Mouse (Mus musculus) 3T3-L1 (cell line): Measurements from ENCODE around the gene Ttc25.
A peak's percentile ranks its signal among the peaks of the same experiment; 100 is the strongest.
"Not testable (repeated sequence)": the region's sequence is repeated elsewhere in the genome, so short reads cannot be mapped to it uniquely, and the experiment has no call there.

ENCODE experiments used
- DNase-seq: peaks from one replicate; pipeline ENCODE4 v3.0.0-alpha.2; 2015; ENCODE audit warnings: low read depth, low spot score

Gene Ttc25

DNA sequence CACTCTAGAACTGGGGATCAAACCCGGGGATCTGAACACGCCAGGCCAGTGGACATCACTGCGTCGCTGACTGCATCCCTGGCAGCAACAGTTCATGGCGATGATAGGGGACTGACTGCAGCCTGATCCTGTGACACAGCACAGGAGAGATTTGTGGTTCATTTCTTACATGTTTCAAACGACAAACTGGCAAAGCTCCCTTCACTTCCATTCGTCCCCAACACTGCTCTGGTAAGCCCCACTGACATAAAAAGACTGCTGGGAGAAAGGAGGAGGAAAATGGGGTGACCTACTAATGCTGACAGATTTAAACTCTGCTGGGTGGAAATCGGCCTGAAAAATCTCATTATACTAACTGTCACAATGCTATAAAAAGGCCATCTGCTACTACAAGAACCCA, 58.4 kb downstream of the Ttc25 start:
- no peak for DNase-seq

DNA sequence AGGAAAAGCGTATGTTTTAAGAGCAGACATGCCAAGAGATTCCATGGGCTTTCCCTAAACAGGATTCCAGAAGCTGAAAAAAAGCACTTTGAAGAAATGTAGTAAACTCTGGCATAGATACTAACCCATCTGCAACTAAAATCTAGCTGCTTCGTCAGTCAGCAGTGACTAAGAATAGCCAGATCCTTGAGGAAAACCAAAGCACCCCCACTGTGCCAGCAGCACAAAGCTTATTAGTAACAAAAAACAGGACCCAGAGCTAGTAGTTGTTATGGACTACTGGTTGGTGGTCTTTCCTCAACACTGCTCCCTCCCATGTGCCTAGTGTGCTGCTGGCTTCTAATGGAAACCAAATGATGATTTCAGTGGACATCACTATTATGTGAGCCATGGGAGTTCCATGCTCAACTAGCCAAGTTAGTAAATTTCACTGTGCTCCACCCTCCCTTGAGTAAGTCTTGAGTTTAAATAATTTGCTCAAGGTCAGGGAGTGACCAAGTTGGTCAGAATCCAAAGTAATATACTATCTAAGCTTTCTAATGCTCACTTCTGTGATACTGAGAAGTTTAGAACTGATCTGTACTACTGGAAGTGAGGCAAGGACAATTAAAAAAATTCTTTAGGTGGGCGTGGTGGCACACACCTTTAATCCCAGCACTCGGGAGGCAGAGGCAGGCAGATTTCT, 59.1 kb downstream of the Ttc25 start:
- DNase-seq = peak; percentile 17

DNA sequence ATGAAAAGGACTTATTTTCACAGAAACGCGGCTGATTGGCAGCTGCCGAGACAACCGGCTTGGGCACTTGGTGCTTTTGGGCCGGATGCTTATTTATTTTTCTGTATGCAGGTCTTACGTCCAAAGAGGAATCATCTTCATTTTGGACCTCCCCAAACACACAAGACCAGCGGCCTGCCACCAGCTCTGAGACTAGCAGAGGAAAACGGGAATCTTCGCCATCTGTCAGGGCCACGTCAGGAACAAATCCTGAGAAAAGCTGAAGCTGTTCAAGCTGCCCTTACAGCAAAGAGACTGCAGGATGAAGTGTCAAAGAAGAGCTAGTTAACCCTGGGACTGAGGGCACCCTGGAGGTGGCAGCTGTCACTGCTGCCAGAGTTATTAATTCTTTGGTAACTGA, 60.0 kb downstream of the Ttc25 start:
- DNase-seq = no peak

DNA sequence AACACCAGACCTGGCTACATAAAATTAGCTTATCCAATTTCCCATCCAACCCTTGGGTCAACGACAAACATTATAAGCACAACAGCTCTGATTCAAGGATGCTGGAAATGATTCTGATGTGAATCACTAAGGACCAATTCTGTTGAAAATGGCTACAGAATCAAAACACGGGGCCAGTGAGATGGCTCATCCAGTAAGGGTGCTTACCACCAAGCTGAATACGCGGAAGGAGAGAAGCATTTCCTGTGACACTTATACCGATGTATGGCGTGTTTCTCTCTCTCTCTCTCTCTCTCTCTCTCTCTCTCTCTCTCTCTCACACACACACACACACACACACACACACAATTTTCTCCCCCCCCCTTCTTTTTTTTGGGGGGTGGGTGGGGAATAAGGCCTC, 61.7 kb downstream of the Ttc25 start:
- no peak for DNase-seq

DNA sequence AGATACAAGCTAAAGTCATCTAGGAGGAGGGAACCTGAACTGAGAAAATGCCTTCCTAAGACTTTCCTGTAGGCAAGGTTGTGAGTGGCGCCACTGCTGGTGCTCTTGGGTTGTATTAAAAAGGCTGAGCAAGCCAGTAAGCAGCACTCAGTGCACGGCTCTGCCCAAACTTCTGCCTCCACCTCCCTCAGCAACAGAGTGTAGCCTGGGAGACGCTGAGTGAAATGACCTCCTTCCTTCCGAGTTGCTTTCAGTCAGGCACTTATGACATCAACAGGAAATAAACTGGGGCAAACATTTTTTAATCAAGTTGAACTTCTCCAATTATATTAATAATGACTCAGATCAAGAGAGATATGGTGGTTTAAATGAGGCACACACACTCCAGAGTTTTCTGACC, 63.4 kb downstream of the Ttc25 start:
- no peak for DNase-seq

DNA sequence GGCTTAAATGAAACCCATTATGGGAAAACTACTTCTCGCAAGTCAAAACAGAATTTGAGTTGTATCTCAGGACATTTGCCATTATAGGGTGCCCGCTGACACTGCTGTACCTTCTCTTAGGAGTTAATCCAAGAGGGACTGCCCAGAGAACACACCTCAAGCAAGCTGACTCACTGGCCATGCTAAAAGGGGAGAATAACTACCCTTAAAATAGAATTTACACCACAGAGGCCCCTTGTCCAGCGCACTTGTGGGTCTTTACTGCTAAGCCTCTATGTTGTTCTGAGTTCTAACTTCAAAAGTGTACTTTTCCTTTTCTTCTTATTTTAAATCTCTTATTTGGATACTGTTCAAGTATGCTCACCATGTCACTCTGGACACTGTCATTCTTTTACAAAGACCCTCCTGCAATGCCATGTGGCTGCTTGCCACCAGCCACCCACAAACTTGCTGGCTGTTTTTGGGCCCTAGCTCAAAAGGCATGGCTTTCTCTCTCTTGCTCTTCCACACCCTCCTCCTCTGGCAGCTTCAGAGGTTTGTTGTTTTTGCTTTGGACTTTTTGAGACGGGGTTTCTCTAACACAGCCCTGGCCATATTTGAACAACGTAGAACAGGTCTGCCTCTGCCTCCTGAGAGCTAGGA, 64.1 kb downstream of the Ttc25 start:
- no peak for DNase-seq

DNA sequence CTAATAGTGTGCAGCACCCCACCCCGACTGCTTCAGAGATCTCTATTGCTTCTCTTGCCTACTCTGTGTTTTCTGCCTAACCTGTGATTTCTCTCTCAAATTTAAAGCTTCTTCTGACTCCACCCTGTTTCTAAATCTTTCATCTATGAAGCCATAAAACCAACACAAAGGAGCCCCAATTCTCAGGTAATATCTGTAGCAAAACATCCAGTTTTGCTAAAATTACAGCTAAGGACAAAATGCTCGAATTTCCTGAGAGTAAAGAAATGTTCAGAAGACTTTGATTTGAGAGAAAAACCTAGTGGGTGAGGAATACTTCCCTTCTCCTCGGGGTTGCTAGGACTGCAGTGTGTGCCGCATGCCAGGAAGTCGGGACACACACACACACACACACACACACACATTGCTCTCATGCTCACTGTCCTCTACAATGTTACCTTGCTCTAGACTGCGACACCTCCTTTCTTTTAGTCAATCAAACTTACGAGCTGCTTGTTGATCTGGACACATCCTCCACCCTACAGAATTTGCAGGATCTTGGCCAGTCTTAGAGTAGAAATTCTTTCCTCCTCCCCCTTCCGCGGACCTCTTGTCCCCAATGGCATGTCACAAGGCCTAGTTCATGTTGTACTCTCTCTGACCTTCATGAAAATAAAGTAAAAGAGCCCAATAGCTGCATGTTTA, 64.7 kb downstream of the Ttc25 start:
- DNase-seq = no peak

DNA sequence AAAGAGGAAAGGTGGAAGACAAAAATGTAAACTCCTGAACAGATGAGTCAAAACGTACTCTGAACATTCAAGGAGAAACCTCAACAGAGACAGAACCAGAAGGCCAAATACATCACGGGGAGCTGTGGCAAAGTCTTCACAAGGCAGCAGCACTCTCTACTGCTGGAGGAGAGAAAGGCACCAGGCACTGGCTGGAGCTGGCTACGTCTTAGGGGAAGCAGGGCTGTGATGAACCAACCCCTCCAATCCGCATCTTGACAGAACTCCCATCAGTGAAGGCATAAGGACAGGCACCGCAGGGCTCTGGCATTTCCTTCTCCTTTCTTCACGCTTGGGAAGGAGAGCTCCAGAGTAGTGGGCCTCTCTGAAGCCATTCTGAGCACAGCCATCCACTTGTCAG, 66.2 kb downstream of the Ttc25 start:
- DNase-seq = no peak

DNA sequence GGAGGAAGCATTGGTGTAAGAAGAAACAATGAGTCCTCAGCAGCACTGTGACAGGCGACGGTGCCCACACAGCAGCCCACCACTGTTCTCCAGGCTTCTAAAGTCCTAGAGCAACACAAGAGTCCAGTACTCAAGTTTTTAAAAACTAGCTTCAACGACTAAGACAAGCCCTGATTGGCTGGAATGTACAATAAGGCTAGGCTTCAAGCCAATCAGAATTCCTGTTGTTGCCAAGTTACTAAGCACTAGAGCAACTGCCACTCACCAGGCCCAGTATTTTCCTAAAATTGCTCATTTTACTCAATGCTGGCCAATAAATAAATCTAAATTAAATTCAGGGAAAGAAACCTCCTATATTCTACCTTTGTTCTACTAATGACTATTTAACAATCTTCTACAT, 67.8 kb downstream of the Ttc25 start:
- DNase-seq = peak; percentile 67

DNA sequence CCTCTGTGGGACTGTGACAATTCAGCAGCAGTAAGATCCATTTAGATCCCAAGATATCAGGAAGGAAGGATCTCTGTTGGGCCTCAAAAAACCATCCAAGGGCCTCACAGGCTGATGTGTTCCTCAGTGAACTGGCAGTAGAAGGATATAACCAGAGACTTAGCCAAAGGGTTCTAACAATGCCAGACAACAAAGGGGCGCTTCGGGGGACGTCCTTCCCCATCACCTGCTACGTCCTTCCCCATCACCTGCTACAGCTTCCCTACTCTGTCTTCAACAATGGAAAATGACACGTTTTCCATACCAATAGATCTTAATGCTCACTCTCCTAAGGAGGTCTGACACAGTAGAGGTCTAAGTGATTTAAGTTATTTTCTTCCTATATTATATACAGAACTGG, 70.9 kb downstream of the Ttc25 start:
- no peak for DNase-seq

DNA sequence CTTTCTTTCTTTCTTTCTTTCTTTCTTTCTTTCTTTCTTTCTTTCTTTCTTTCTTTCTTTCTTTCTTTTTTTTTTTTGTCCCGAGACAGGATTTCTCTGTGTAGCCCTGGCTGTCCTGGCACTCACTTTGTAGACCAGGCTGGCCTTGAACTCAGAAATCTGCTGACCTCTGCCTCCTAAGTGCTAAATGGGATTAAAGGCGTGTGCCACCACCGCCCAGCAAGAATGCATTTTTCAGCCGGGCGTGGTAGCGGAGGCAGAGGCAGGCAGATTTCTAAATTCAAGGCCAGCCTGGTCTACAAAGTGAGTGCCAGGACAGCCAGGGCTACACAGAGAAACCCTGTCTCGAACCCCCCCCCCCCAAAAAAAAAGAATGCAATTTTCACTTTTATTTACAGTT, 71.4 kb downstream of the Ttc25 start:
- not testable (repeated sequence) for DNase-seq

DNA sequence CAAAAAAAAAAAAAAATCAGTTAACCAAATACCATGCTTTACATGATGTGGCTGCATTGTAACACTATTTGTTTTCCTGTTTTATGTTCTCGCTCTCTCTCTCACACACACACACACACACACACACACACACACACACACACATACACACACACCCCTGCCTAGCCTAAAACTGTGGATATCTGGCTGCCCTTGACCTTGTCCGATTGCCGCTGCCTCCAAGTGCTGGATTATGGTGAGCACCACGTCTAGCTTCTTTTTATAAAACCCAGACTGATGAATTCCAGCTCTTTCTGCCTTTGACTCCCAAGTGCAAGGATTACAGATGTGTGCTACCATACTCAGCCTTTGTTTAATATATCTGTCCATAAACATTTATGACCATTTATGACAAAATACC, 72.1 kb downstream of the Ttc25 start:
- no peak for DNase-seq

DNA sequence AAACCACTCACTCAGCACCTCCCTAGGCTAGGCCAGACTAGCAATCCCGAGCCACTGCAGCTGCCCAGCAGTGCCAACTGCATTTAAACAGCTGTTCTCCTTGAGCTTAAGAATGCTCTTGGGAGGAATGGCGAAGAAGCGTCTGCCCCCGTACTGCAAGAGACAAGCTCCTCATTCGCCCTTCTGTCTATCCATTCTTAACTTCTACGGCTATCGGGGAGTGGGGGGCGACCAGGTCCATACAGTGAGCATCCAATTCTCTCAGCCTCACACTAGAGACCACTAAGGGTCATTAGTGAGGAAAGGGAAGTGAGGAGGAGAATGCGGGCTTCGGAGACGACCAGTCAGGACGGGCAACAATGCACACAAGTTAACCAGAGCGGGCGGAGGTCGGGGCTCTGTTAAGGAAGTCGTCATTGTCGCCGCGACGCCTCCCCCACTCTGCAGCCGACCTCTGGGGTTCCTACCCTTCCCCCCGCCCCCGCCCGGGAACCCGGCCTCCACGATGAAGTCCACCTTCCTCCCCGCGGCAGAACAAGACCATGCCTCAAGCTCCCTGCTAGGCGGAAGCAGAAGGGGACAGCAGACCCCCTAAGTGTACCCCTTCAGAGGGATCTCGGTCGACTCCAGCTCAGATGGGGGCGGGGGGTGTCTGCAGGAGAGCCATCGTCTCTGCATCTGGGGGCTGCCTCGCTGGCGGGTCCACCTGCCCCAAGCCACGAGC, 73.5 kb downstream of the Ttc25 start, which contains the start of gene Nkiras2:
TSS of gene Nkiras2 (plus strand) at position 484 of the 724 bp plus-strand sequence.
- peak; percentile 69 for DNase-seq

DNA sequence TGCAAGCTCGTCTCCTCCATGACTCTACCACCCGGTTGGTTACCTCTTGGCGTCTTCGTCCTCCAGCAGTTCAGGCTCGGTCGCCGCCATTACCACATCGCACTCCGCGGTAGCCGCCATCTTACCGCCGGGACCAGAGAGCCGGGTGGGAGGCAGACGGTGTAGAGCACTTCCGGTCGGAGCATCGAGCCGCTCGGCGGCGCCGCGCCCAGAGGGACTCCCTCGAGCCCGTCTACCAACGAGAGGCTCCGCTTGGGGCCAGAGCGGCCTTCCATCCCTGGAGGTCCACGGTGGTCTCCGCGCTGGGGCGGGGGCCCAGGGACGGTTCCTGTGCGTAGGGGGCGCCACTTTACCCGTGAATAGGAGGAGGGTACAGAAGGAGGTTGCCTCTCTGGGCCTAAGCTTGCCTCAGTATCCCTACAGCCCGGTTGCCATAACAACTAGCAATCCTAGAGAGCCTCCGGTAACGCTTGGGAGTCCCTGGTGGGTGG, 74.1 kb downstream of the Ttc25 start:
- peak; percentile 92 for DNase-seq

DNA sequence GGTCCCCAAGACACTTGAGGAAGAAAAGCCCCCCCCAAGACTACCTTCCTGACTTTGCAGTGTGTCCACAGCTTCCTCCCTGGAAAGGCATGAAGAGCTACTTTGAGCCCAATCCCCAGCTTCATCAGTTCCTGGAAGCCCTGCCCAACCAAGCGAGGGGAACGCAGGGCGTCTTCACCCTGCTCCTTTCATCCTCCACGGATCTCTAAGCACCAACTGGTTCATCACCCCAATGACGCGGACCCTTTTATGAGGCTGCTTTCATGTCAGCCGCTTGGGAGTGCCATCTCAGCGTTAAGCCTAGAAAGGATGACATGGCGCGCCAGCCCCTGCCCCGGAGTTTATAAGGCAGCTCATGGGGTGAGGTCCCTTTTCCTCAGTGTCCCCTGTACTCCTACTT, 74.6 kb downstream of the Ttc25 start, which contains the start of gene Dnajc7:
TSS of gene Dnajc7 (minus strand) at position 187 of the 400 bp plus-strand sequence.
- DNase-seq = no peak
